Mouse (Mus musculus): ENCODE measurements around the gene Eapp. TPM values are rescaled to one million over a fixed set of nuclear protein-coding genes. Genes with fewer than 3 reads are reported as not detected.

Eapp gene
- polyA plus RNA-seq, 1 experiment from 2014 or later, result 52.7 TPM

DNA sequence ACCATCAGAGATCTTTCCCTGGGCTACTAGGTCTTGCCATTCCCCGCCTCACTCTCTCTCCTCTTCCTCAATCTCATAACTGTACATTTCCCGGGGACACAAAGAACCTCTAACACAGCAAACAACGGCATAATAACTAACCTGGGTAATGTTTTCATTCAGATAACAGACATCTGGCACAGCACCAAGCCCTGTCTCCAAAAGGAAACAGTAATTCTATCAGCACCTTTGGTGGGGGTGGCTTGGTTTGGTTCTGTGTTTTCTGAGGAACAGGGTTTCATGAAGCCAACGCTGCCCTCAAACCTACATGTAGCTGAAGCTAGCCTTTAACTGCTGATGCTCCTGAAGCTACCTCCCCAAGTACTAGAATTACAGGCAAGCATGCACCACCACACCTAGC is 41.6 kb downstream of the Eapp start:
- POLR2A ChIA-PET, result interaction anchor here (0.7 kb wide), 1 partner anchor 91 kb away, joined by 5 read pairs; no protein-coding TSS in a partner anchor
- ATAC-seq (no peak), DNase-seq (ENCODE audit: low read depth, low spot score) (no peak)
- in situ Hi-C loops (cut with MboI; ENCODE audit: low pct_unique_long_range_greater_than_20kb), result no loop called here
- no peaks in the 10 kb centered on the region for H3K27me3 ChIP-seq
- no peak for TF ChIP-seq CTCF (IDR thresholded peaks at IDR 0.05)
- CTCF ChIA-PET, result interaction anchor here (1.5 kb wide), 1 partner anchor 9 kb away, joined by 4 read pairs; no protein-coding TSS in a partner anchor

DNA sequence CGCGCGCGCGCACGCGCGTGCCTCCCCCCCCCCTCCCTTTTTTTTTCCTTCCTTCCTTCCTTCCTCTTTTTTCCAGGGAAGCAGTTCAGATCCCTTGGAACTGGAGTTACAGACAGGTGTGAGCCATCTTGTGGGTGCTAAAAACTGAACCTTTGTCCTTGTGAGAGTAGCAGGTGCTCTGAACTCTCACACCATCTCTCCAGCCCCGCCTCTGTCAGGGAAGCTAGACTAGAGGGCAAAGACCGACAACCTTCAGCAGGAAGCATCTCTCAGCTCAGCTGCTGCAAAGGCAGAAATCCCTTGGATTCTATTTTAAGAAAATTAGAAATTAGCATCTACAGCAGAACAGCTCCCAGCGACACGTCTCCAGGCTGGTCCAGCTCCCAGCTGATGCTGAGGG is 43.4 kb downstream of the Eapp start:
- TF ChIP-seq CTCF (IDR thresholded peaks at IDR 0.05), result no peak
- no peaks in the 10 kb centered on the region for H3K27me3 ChIP-seq
- no peak for ATAC-seq
- ChIA-PET CTCF (no interaction called here), POLR2A (no interaction called here)
- DNase-seq (ENCODE audit: low read depth, low spot score), result no peak
- in situ Hi-C loops (cut with MboI; ENCODE audit: low pct_unique_long_range_greater_than_20kb), result no loop called here

DNA sequence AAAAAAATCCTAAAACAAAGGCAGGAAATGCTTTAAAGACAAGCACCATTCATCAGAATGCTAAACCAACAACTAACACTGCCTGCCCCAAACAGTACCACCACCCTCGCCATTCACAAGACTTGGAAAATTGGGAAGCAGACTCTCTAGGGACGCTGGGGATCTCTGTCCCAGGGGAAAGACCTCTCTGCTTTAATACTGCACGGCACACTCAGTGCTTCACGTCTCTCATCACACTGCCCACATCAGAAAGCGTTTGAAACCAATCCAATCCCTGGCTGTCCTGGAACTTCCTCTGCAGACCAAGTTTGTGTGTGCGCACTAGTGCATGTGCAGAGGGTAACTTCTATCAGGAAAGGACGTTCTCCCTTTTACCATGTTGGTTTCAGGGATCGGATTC is 43.9 kb downstream of the Eapp start:
- POLR2A ChIA-PET, result no interaction called here
- no peaks in the 10 kb centered on the region for H3K27me3 ChIP-seq
- in situ Hi-C loops (cut with MboI; ENCODE audit: low pct_unique_long_range_greater_than_20kb), result no loop called here
- no peak for TF ChIP-seq CTCF (IDR thresholded peaks at IDR 0.05)
- CTCF ChIA-PET, result no interaction called here
- DNase-seq (ENCODE audit: low read depth, low spot score) (no peak), ATAC-seq (no peak)

DNA sequence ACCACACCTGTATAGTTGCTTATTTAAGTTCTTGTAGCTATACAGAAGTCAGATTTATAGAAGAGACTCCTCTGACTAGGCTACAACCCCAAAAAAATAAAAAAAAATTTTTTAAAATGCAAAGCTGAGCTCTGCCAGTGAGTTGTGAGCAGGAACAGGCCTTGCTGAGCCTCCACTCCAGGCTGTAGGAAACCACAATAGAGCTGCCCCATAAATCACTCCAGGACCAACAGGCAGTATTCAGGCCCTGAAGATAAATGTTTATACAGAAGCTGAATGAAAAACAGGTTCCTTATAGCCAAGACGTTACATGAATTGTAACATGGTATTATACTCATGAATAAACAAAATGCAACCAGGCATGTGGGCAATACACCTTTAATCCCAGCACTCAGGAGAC is 44.5 kb downstream of the Eapp start:
- POLR2A ChIA-PET, result no interaction called here
- in situ Hi-C loops (cut with MboI; ENCODE audit: low pct_unique_long_range_greater_than_20kb), result no loop called here
- CTCF ChIA-PET, result no interaction called here
- no peak for TF ChIP-seq CTCF (IDR thresholded peaks at IDR 0.05)
- no peaks in the 10 kb centered on the region for H3K27me3 ChIP-seq
- DNase-seq (ENCODE audit: low read depth, low spot score), result no peak
- ATAC-seq, result no peak

DNA sequence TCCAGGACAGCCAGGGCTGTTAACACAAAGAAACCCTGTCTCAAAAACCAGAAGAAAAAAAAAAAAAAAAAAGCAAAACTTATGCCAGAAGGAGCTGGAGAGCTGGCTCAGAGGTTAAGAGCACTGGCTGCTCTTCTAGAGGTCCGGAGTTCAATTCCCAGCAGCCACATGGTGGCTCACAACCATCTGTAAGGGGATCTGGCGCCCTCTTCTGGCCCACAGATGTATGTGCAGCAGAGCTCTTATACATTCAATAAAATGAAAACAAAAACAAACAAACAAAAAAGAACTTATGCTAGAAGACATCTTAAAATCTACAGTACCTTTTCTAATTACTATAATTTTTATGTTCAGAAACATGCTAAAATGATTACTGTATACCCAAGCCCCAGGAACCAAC is 50.8 kb downstream of the Eapp start:
- ATAC-seq (no peak), DNase-seq (ENCODE audit: low read depth, low spot score) (no peak)
- H3K27me3 ChIP-seq, result no peaks in the 10 kb centered on the region
- ChIA-PET POLR2A (interaction anchor here (0.7 kb wide), 1 partner anchor 1623 kb away, joined by 3 read pairs; no protein-coding TSS in a partner anchor), CTCF (interaction anchor here (1.0 kb wide), 1 partner anchor 9 kb away, joined by 4 read pairs; no protein-coding TSS in a partner anchor)
- in situ Hi-C loops (cut with MboI; ENCODE audit: low pct_unique_long_range_greater_than_20kb), result no loop called here
- TF ChIP-seq CTCF (IDR thresholded peaks at IDR 0.05), result peak; percentile 51

DNA sequence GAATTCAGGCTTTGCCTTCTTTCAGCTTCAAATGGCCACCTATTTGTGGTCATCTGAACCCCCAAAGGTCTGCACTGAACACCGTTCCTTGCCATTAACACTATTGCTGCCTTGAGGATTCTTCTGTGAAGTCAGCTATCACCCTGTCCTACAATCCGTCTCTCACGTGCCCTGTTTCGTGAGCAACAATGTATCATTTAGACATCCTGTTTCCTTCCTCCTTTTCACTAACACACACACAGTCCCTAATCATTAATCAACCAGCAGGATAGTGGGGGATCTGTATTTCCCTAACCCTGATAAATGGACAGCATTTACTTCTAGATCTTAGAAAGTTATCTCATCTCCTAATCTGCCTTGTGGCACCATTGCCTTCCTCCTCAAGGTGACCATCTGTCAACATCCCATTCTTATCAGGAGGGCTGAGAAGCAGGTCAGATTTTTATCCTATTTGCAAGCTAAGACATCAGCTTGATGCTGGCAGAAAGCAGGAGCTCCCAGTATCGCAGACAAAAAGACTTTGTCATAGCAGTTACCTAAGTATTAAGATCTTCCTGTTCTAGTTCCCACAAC is 52.3 kb downstream of the Eapp start:
- TF ChIP-seq CTCF (IDR thresholded peaks at IDR 0.05), result no peak
- H3K27me3 ChIP-seq, result no peaks in the 10 kb centered on the region
- CTCF ChIA-PET, result interaction anchor here (0.7 kb wide), 1 partner anchor 10 kb away, joined by 3 read pairs; no protein-coding TSS in a partner anchor
- DNase-seq (ENCODE audit: low read depth, low spot score) (no peak), ATAC-seq (no peak)
- in situ Hi-C loops (cut with MboI; ENCODE audit: low pct_unique_long_range_greater_than_20kb), result no loop called here
- POLR2A ChIA-PET, result no interaction called here

DNA sequence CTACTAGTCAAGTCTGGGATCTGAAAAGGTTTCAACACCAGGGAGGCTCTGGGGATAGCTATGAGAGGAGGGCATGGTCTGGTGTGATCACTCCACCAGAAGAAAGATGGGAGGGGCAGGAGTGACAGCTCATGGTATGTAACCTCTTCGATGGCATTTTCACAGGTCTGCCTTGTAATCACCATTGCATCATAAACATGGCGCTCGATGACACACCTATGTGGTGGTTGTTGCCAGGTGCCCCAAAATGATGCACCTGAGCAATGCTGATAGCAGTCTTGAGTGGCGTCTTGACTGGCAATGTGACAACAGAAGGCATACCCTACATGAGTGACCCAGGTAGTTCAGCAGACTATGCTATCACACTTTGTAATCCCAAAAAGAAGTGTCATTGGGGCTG is 54.3 kb downstream of the Eapp start:
- TF ChIP-seq CTCF (IDR thresholded peaks at IDR 0.05), result no peak
- ChIA-PET CTCF (no interaction called here), POLR2A (interaction anchor here (1.2 kb wide), 1 partner anchor 55 kb away, joined by 3 read pairs; the partner anchor contains the start of gene Eapp)
- in situ Hi-C loops (cut with MboI; ENCODE audit: low pct_unique_long_range_greater_than_20kb), result no loop called here
- no peaks in the 10 kb centered on the region for H3K27me3 ChIP-seq
- ATAC-seq (no peak), DNase-seq (ENCODE audit: low read depth, low spot score) (no peak)

DNA sequence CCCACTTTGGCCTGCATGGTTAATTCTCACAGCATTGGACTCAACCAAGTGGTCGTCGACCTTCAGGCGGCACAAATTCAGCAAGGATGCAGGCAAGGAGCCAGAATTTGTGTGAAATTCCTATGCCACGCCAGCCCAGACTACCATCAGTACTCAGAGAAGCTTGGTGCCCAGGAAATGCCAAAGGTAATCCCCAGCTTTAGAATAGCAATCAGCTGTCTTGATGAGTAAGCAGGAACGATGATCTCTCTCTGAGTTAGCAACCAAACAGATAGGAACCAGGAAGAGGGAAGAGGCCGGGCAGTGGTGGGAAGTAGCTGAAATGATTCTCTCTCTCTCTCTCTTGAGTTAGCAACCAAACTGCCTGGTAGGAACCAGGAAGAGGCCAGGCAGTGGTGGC is 55.4 kb downstream of the Eapp start:
- in situ Hi-C loops (cut with MboI; ENCODE audit: low pct_unique_long_range_greater_than_20kb), result no loop called here
- no peaks in the 10 kb centered on the region for H3K27me3 ChIP-seq
- DNase-seq (ENCODE audit: low read depth, low spot score), result peak; percentile 64
- ChIA-PET POLR2A (no interaction called here), CTCF (no interaction called here)
- TF ChIP-seq CTCF (IDR thresholded peaks at IDR 0.05), result no peak
- peak; percentile 93 for ATAC-seq

DNA sequence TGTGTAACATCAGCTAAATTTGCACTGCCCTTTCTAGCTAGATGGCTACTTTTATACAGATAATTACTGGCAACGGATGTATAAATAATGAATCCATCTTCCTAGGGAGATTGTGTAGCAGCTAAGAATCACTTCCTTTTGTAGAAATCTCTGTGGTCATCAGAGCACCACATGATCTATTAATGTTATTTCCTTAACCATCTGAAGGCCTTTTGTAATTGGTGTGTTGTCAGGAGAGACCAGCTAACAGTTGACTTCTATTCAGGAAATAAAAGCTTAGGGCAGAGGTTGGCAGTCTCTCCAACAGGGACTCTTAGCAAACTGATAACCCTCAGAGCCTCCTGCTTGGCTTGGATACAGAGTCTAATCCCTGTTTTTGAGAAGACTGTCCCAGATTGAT is 58.7 kb downstream of the Eapp start:
- DNase-seq (ENCODE audit: low read depth, low spot score), result no peak
- CTCF ChIA-PET, result no interaction called here
- ATAC-seq, result no peak
- in situ Hi-C loops (cut with MboI; ENCODE audit: low pct_unique_long_range_greater_than_20kb), result no loop called here
- POLR2A ChIA-PET, result no interaction called here
- no peaks in the 10 kb centered on the region for H3K27me3 ChIP-seq
- no peak for TF ChIP-seq CTCF (IDR thresholded peaks at IDR 0.05)

DNA sequence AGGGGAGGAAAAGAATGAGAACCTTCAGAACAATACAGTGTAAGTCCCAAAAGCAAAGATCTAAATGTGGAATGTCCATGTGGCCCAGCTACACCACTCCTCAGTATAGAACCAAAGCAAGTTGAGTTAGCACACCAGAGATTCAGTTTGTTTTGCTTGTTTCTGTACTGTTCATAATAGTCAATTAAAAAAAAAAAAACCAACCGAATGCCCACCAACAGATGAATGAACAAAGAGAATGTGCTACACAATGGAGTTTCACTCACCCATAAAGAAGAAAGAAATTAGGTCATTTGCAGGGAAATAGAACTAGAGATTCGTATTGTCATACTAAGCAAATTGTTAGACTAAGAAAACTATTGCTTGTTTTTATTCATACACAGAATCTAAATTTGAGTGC is 63.6 kb downstream of the Eapp start:
- TF ChIP-seq CTCF (IDR thresholded peaks at IDR 0.05), result no peak
- H3K27me3 ChIP-seq, result no peaks in the 10 kb centered on the region
- in situ Hi-C loops (cut with MboI; ENCODE audit: low pct_unique_long_range_greater_than_20kb), result no loop called here
- DNase-seq (ENCODE audit: low read depth, low spot score) (no peak), ATAC-seq (no peak)
- POLR2A ChIA-PET, result no interaction called here
- CTCF ChIA-PET, result no interaction called here

DNA sequence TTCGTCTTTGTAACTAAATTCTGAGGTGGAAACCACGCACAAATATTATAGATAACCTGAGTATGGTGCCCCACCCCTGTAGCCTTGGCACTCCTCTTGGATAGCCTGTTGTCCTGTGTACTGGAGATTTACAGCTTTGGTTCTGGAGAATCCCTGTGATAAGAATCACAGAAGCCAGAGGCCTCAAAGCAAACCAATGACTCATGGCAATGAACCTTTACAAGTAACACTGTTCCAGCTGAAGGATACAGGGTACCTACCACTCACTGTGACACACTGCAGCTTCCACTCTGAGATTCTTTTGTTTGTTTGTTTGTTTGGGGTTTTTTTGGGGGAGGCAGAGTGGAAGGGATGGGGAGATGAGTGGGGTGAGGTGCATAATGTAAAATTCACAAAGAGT is 73.8 kb downstream of the Eapp start:
- in situ Hi-C loops (cut with MboI; ENCODE audit: low pct_unique_long_range_greater_than_20kb), result no loop called here
- ChIA-PET CTCF (no interaction called here), POLR2A (no interaction called here)
- DNase-seq (ENCODE audit: low read depth, low spot score) (no peak), ATAC-seq (no peak)
- no peak for TF ChIP-seq CTCF (IDR thresholded peaks at IDR 0.05)
- no peaks in the 10 kb centered on the region for H3K27me3 ChIP-seq

Other genes with a start within 250 kb of the Eapp start
- 57.6 TPM for gene Sptssa, start 39.3 kb downstream of the Eapp start, polyA plus RNA-seq (2021)
- 114 TPM for gene Snx6, start 99.8 kb upstream of the Eapp start, polyA plus RNA-seq (2021)
- gene Cfl2, start 167.0 kb upstream of the Eapp start, polyA plus RNA-seq (2021), result 223 TPM

Data from Patski (cell line).